Mouse (Mus musculus) lung, adult 2 months (tissue): ENCODE data around the gene Fli1.

Source experiments
- CTCF ChIP-seq: fragments of 200-500 bp; IDR thresholded peaks from 2 replicates; pipeline ENCODE4 v1.5.1; 2011; ENCODE audit warnings: mild to moderate bottlenecking, low read length, control low read depth; ENCODE audit not compliant: insufficient read depth
- POLR2A ChIP-seq: fragments of 200-500 bp; IDR thresholded peaks from 2 replicates; pipeline ENCODE4 v1.6.1; 2011; ENCODE audit warnings: low read depth, mild to moderate bottlenecking, control low read depth, low read length, borderline replicate concordance; ENCODE audit errors: extremely low read depth

DNA sequence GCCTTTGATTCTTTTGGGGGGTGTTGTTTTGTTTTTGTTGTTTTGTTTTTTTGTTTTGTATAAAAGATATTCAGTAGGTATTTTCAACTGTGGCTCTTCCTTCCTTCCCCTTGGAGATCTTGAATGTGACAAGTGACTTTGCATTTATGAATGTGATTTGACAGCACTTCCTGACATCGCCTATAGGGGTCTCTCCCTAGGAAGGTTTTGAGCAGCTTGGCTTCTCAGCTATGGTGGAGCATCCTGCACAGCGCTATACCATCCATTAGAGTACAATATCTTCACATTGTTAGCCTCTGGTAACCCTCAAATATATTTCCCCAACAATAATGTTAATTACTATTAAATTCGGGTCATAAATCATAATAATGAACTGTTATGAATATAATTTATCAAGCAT, 96.9 kb downstream of the Fli1 start:
- TF ChIP-seq CTCF, result peak; percentile 54
- TF ChIP-seq POLR2A, result no peak
